In genomic region chr11:102051541-102051940, GRCm38 (mm10) we compare ENCODE assay signal across 11 mouse cellular contexts. TPM values are rescaled to one million over a fixed set of nuclear protein-coding genes. Genes with fewer than 3 reads are reported as not detected.
DNase-seq lines count a peak whose midpoint lies in the region; ATAC-seq and TF ChIP-seq lines count a peak whose summit lies in the region.
"Had no signal": no experiment of that assay in that cellular context is flagged by ENCODE, and none has a peak within 500 bp of the region (broad histone marks: within the 10 kb centered on the region; RNA-seq: fewer than 3 reads in every experiment).

No protein-coding gene starts in this region.

- no peak for TF ChIP-seq CTCF in small intestine, adult 2 months (IDR thresholded peaks at IDR 0.05; ENCODE audit: extremely low read depth, insufficient read length, insufficient replicate concordance, low read depth, low read length)
- TF ChIP-seq CTCF in thymus, adult 2 months (IDR thresholded peaks at IDR 0.05; ENCODE audit: borderline replicate concordance, control insufficient read depth, extremely low read depth, insufficient read depth, low read length, poor library complexity): no peak

- no peaks in the 10 kb centered on the region for H3K9me3 ChIP-seq in intestine, embryonic 16.5 days (ENCODE audit: control insufficient read depth, low read length)
- H3K9me3 ChIP-seq in intestine, embryonic 15.5 days: no peaks in the 10 kb centered on the region
- no peaks in the 10 kb centered on the region for H3K9me3 ChIP-seq in heart, embryonic 12.5 days (replicated peaks)
- no peaks in the 10 kb centered on the region for H3K9me3 ChIP-seq in forebrain, embryonic 12.5 days
- H3K9me3 ChIP-seq: limb, embryonic 13.5 days; neural tube, embryonic 12.5 days had no signal

- TF ChIP-seq POLR2A in small intestine, adult 2 months (IDR thresholded peaks at IDR 0.05; ENCODE audit: low read depth, low read length): no peak
- no peak for TF ChIP-seq POLR2A in thymus, adult 2 months (IDR thresholded peaks at IDR 0.05; ENCODE audit: control insufficient read depth, extremely low read depth, insufficient read depth, low read length, poor library complexity)

- H3K4me1 ChIP-seq in intestine, embryonic 16.5 days (ENCODE audit: control insufficient read depth, insufficient read depth, low read length): no peaks in the 10 kb centered on the region
- H3K4me1 ChIP-seq in intestine, embryonic 15.5 days (replicated peaks): no peaks in the 10 kb centered on the region
- 0 out of 2 replicates have a peak, but pooled peaks cover 3% of the 10 kb centered on the region for H3K4me1 ChIP-seq in heart, embryonic 12.5 days (replicated peaks)
- H3K4me1 ChIP-seq in small intestine, adult 2 months (ENCODE audit: control insufficient read depth, insufficient read depth, insufficient read length, low read length): peaks cover 2% of the 10 kb centered on the region; the same call in 1 of the 2 replicates
- H3K4me1 ChIP-seq in thymus, adult 2 months (replicated peaks; ENCODE audit: control insufficient read depth, insufficient read depth, low read length): no peaks in the 10 kb centered on the region
- no peaks in the 10 kb centered on the region for H3K4me1 ChIP-seq in forebrain, embryonic 12.5 days
- H3K4me1 ChIP-seq: limb, embryonic 13.5 days; neural tube, embryonic 12.5 days had no signal

- no peak overlapping the region for H3K4me3 ChIP-seq in intestine, embryonic 16.5 days (ENCODE audit: low read length)
- no peak overlapping the region for H3K4me3 ChIP-seq in intestine, embryonic 15.5 days (replicated peaks)
- H3K4me3 ChIP-seq in heart, embryonic 12.5 days: no peak overlapping the region
- H3K4me3 ChIP-seq in small intestine, adult 2 months (ENCODE audit: low read depth, low read length): no peak overlapping the region; the same call in 1 of the 2 replicates
- H3K4me3 ChIP-seq in thymus, adult 2 months (ENCODE audit: control insufficient read depth, insufficient read depth, low read length): no peak overlapping the region
- H3K4me3 ChIP-seq in forebrain, embryonic 12.5 days (replicated peaks): no peak overlapping the region
- H3K4me3 ChIP-seq: limb, embryonic 13.5 days; neural tube, embryonic 12.5 days had no signal

- H3K4me2 ChIP-seq in intestine, embryonic 16.5 days (ENCODE audit: low read depth, low read length): no peak overlapping the region
- no peak overlapping the region for H3K4me2 ChIP-seq in intestine, embryonic 15.5 days (replicated peaks)
- peak overlapping the region; percentile 5; the same call in 1 of the 2 replicates for H3K4me2 ChIP-seq in heart, embryonic 12.5 days
- H3K4me2 ChIP-seq in forebrain, embryonic 12.5 days: no peak overlapping the region
- H3K4me2 ChIP-seq: limb, embryonic 13.5 days; neural tube, embryonic 12.5 days had no signal

- no peak overlapping the region for H3K9ac ChIP-seq in intestine, embryonic 16.5 days (ENCODE audit: low read depth, low read length)
- H3K9ac ChIP-seq in intestine, embryonic 15.5 days: no peak overlapping the region
- H3K9ac ChIP-seq in heart, embryonic 12.5 days: no peak overlapping the region
- H3K9ac ChIP-seq in forebrain, embryonic 12.5 days: no peak overlapping the region
- H3K9ac ChIP-seq: limb, embryonic 13.5 days; neural tube, embryonic 12.5 days had no signal

- no peaks in the 10 kb centered on the region for H3K36me3 ChIP-seq in intestine, embryonic 16.5 days (ENCODE audit: control insufficient read depth, insufficient read depth, low read length)
- H3K36me3 ChIP-seq in intestine, embryonic 15.5 days: no peaks in the 10 kb centered on the region
- no peaks in the 10 kb centered on the region for H3K36me3 ChIP-seq in heart, embryonic 12.5 days
- H3K36me3 ChIP-seq in small intestine, adult 2 months (ENCODE audit: control insufficient read depth, insufficient read depth, low read length): no peaks in the 10 kb centered on the region
- H3K36me3 ChIP-seq in thymus, adult 2 months (ENCODE audit: control insufficient read depth, insufficient read depth, low read length): no peaks in the 10 kb centered on the region
- H3K36me3 ChIP-seq in forebrain, embryonic 12.5 days (replicated peaks): no peaks in the 10 kb centered on the region
- H3K36me3 ChIP-seq: limb, embryonic 13.5 days; neural tube, embryonic 12.5 days had no signal

- peak; percentile 85 for DNase-seq in kidney, postnatal 14 days
- DNase-seq in cerebellum, postnatal 4 days (ENCODE audit: low spot score in 2 of 2): no peak
- DNase-seq in thymus, adult 2 months: no peak
- DNase-seq: embryo, embryonic 11 days had no signal

- 60% methylated on average over 4 of the region's 4 CpGs for WGBS in intestine, embryonic 16.5 days
- 69% methylated on average over 4 of the region's 4 CpGs for WGBS in intestine, embryonic 15.5 days
- 49% methylated on average over 4 of the region's 4 CpGs for WGBS in heart, embryonic 12.5 days
- WGBS in small intestine, adult 2 months: 70% methylated on average over 4 of the region's 4 CpGs
- 91% methylated on average over 4 of the region's 4 CpGs for WGBS in thymus, adult 2 months
- 75% methylated on average over 4 of the region's 4 CpGs for WGBS in forebrain, embryonic 12.5 days

- H3K27me3 ChIP-seq in intestine, embryonic 16.5 days (replicated peaks; ENCODE audit: control insufficient read depth, insufficient read depth, low read length): no peaks in the 10 kb centered on the region
- no peaks in the 10 kb centered on the region for H3K27me3 ChIP-seq in intestine, embryonic 15.5 days (replicated peaks)
- H3K27me3 ChIP-seq in heart, embryonic 12.5 days (replicated peaks): 0 out of 2 replicates have a peak, but pooled peaks cover 3% of the 10 kb centered on the region
- H3K27me3 ChIP-seq in small intestine, adult 2 months (ENCODE audit: control insufficient read depth, insufficient read depth, low read length): no peaks in the 10 kb centered on the region
- H3K27me3 ChIP-seq in thymus, adult 2 months (ENCODE audit: control insufficient read depth, insufficient read depth, low read length): no peaks in the 10 kb centered on the region
- 0 out of 2 replicates have a peak, but pooled peaks cover 3% of the 10 kb centered on the region for H3K27me3 ChIP-seq in forebrain, embryonic 12.5 days
- H3K27me3 ChIP-seq: limb, embryonic 13.5 days; neural tube, embryonic 12.5 days had no signal

- H3K27ac ChIP-seq in intestine, embryonic 16.5 days (ENCODE audit: low read length): peak overlapping the region; percentile 50; the same call in 1 of the 2 replicates
- no peak overlapping the region; the same call in 1 of the 2 replicates for H3K27ac ChIP-seq in intestine, embryonic 15.5 days
- peak overlapping the region; percentile 78 for H3K27ac ChIP-seq in heart, embryonic 12.5 days (ENCODE audit: poor library complexity, severe bottlenecking)
- peak overlapping the region; percentile 71 for H3K27ac ChIP-seq in small intestine, adult 2 months (ENCODE audit: insufficient read depth, low read depth, low read length)
- H3K27ac ChIP-seq in thymus, adult 2 months (ENCODE audit: control insufficient read depth, insufficient read depth, low read length): no peak overlapping the region
- no peak overlapping the region for H3K27ac ChIP-seq in forebrain, embryonic 12.5 days
- H3K27ac ChIP-seq: limb, embryonic 13.5 days; neural tube, embryonic 12.5 days had no signal

- no peak for ATAC-seq in intestine, embryonic 16.5 days
- ATAC-seq in intestine, embryonic 15.5 days: no peak
- ATAC-seq in heart, embryonic 12.5 days (ENCODE audit: insufficient number of reproducible peaks, low FRiP score): 0 out of 2 replicates have a peak, but pooled peaks have one; percentile 12
- no peak for ATAC-seq in forebrain, embryonic 12.5 days (ENCODE audit: low FRiP score)

RNA-seq across cellular contexts. Expression of gene Cd300lg, which starts 10.2 kb away (rescaled TPM):
- polyA plus RNA-seq in intestine, embryonic 16.5 days (2015; fragmentation: Nextera tagmentation; extraction: Ambion mirVana): 1.9 and 2.0 TPM in 2 replicates
- 0.98 and 1.6 TPM in 2 replicates for polyA plus RNA-seq in intestine, embryonic 15.5 days (2015; fragmentation: Nextera tagmentation; extraction: Ambion mirVana)
- polyA plus RNA-seq in heart, embryonic 12.5 days (2016; fragmentation: Nextera tagmentation; extraction: Ambion mirVana): 1.6 and 1.9 TPM in 2 replicates
- polyA plus RNA-seq in small intestine, adult 2 months (2012; rRNA removed): 3.8 and 5.4 TPM in 2 replicates
- polyA plus RNA-seq in thymus, adult 2 months (2012; rRNA removed): 12.5 and 18.3 TPM in 2 replicates
- 0.17 and 0.23 TPM in 2 replicates for polyA plus RNA-seq in forebrain, embryonic 12.5 days (2016; fragmentation: Nextera tagmentation; extraction: Ambion mirVana)

RNA-seq across cellular contexts. Expression of gene Mpp3, which starts 23.3 kb away (rescaled TPM):
- 5.7 and 6.5 TPM in 2 replicates for polyA plus RNA-seq in intestine, embryonic 16.5 days (2015; fragmentation: Nextera tagmentation; extraction: Ambion mirVana)
- polyA plus RNA-seq in intestine, embryonic 15.5 days (2015; fragmentation: Nextera tagmentation; extraction: Ambion mirVana): 7.6 and 7.9 TPM in 2 replicates
- polyA plus RNA-seq in heart, embryonic 12.5 days (2016; fragmentation: Nextera tagmentation; extraction: Ambion mirVana): 4.1 and 4.5 TPM in 2 replicates
- 0.55 and 0.90 TPM in 2 replicates for polyA plus RNA-seq in small intestine, adult 2 months (2012; rRNA removed)
- polyA plus RNA-seq in thymus, adult 2 months (2012; rRNA removed): 0.28 and 0.50 TPM in 2 replicates
- polyA plus RNA-seq in forebrain, embryonic 12.5 days (2016; fragmentation: Nextera tagmentation; extraction: Ambion mirVana): 35.7 and 37.6 TPM in 2 replicates

RNA-seq across cellular contexts. Expression of gene Mpp2, which starts 36.8 kb away (rescaled TPM):
- polyA plus RNA-seq in intestine, embryonic 16.5 days (2015; fragmentation: Nextera tagmentation; extraction: Ambion mirVana): 5.8 and 6.2 TPM in 2 replicates
- polyA plus RNA-seq in intestine, embryonic 15.5 days (2015; fragmentation: Nextera tagmentation; extraction: Ambion mirVana): 6.2 and 6.8 TPM in 2 replicates
- polyA plus RNA-seq in heart, embryonic 12.5 days (2016; fragmentation: Nextera tagmentation; extraction: Ambion mirVana): 15.4 and 17.8 TPM in 2 replicates
- polyA plus RNA-seq in small intestine, adult 2 months (2012; rRNA removed): 1.2 and 1.6 TPM in 2 replicates
- polyA plus RNA-seq in thymus, adult 2 months (2012; rRNA removed): 3.7 and 3.8 TPM in 2 replicates
- 24.9 and 27.9 TPM in 2 replicates for polyA plus RNA-seq in forebrain, embryonic 12.5 days (2016; fragmentation: Nextera tagmentation; extraction: Ambion mirVana)

RNA-seq across cellular contexts. Expression of gene Ppy, which starts 49.6 kb away (rescaled TPM):
- 3.9 and 6.0 TPM in 2 replicates for polyA plus RNA-seq in intestine, embryonic 16.5 days (2015; fragmentation: Nextera tagmentation; extraction: Ambion mirVana)
- polyA plus RNA-seq in intestine, embryonic 15.5 days (2015; fragmentation: Nextera tagmentation; extraction: Ambion mirVana): 4.5 and 6.2 TPM in 2 replicates
- polyA plus RNA-seq in heart, embryonic 12.5 days (2016; fragmentation: Nextera tagmentation; extraction: Ambion mirVana): not detected in 2 replicates
- 11.5 TPM in 1 of 2 replicates, not detected in the other for polyA plus RNA-seq in small intestine, adult 2 months (2012; rRNA removed)
- polyA plus RNA-seq in thymus, adult 2 months (2012; rRNA removed): 11.8 TPM in 2 replicates
- not detected in 2 replicates for polyA plus RNA-seq in forebrain, embryonic 12.5 days (2016; fragmentation: Nextera tagmentation; extraction: Ambion mirVana)
- polyA plus RNA-seq: limb, embryonic 13.5 days; neural tube, embryonic 12.5 days had no signal

RNA-seq across cellular contexts. Expression of gene Pyy, which starts 56.1 kb away (rescaled TPM):
- polyA plus RNA-seq in intestine, embryonic 16.5 days (2015; fragmentation: Nextera tagmentation; extraction: Ambion mirVana): 62.9 and 67.0 TPM in 2 replicates
- polyA plus RNA-seq in intestine, embryonic 15.5 days (2015; fragmentation: Nextera tagmentation; extraction: Ambion mirVana): 57.2 and 75.0 TPM in 2 replicates
- polyA plus RNA-seq in heart, embryonic 12.5 days (2016; fragmentation: Nextera tagmentation; extraction: Ambion mirVana): not detected in 2 replicates
- polyA plus RNA-seq in small intestine, adult 2 months (2012; rRNA removed): 137 and 596 TPM in 2 replicates
- polyA plus RNA-seq in thymus, adult 2 months (2012; rRNA removed): 51.8 and 53.2 TPM in 2 replicates
- polyA plus RNA-seq in forebrain, embryonic 12.5 days (2016; fragmentation: Nextera tagmentation; extraction: Ambion mirVana): not detected in 2 replicates
- polyA plus RNA-seq: limb, embryonic 13.5 days; neural tube, embryonic 12.5 days had no signal

Comparison
In these comparisons a context has a peak if more than half of its experiments do, and no peak if none do; other contexts are left out.
1. H3K27ac ChIP-seq: peak in intestine, embryonic 16.5 days (single experiment), heart, embryonic 12.5 days (single experiment) and small intestine, adult 2 months (single experiment); none in intestine, embryonic 15.5 days (single experiment), thymus, adult 2 months (single experiment) and forebrain, embryonic 12.5 days (single experiment).